Mouse (Mus musculus) MEL (cell line): Measurements from ENCODE around the gene Enox2.

Experiments used
- CTCF ChIP-seq, 3 experiments: IDR thresholded peaks in 2 of 3; conservative IDR thresholded peaks in 1 of 3; 2 replicates each; pipeline ENCODE4 v1.5.1; 2011 to 2012; ENCODE audit warnings: low read length in 3 of 3, low read depth in 2 of 3, mild to moderate bottlenecking in 2 of 3, improper control_type of control experiment in 1 of 3, inconsistent platforms in 1 of 3, mixed read lengths in 1 of 3, moderate library complexity in 1 of 3; ENCODE audit not compliant: control insufficient read depth in 1 of 3, insufficient read depth in 1 of 3, poor library complexity in 1 of 3, severe bottlenecking in 1 of 3
- EP300 ChIP-seq, 2 experiments: IDR thresholded peaks; 2 replicates each; pipeline ENCODE4 v1.6.1; 2011; ENCODE audit warnings: improper control_type of control experiment in 2 of 2, low read length in 2 of 2, low read depth in 1 of 2, mild to moderate bottlenecking in 1 of 2
- ZC3H11A ChIP-seq: IDR thresholded peaks from 2 replicates; pipeline ENCODE4 v1.6.1; 2012; ENCODE audit warnings: low read depth, mild to moderate bottlenecking, inconsistent platforms, low read length, improper control_type of control experiment
- ZNF384 ChIP-seq: IDR thresholded peaks from 2 replicates; pipeline ENCODE4 v1.6.1; 2012; ENCODE audit warnings: low read depth, mild to moderate bottlenecking, inconsistent platforms, low read length, improper control_type of control experiment

- TF ChIP-seq CTCF (IDR thresholded peaks at IDR 0.05 in 2 of 3, conservative IDR thresholded peaks at IDR 0.05 in 1 of 3; ENCODE audit: control insufficient read depth in 1 of 3, insufficient read depth in 1 of 3, low read depth in 2 of 3, low read length in 3 of 3, poor library complexity in 1 of 3, severe bottlenecking in 1 of 3): no peak
- TF ChIP-seq ZNF384: no peak
- no peak for TF ChIP-seq ZC3H11A
- no peak for TF ChIP-seq EP300 (IDR thresholded peaks at IDR 0.05; ENCODE audit: low read depth in 1 of 2, low read length in 2 of 2)
Observed at GRCm38 (mm10) chrX:49116465-49116864, 171.6 kb downstream of the Enox2 start.
